Mouse (Mus musculus): ENCODE measurements at regions not wholly inside any gene's neighbourhood (a gene's known extent, or its start where the extent isn't known, plus 50 kb on each side); places are given as distances from the start of the nearest gene placed in this dataset.
"Not testable (repeated sequence)": the region's sequence is repeated elsewhere in the genome, so short reads cannot be mapped to it uniquely, and the experiment has no call there.

- Histone ChIP-seq H3K36me3 (no peaks in the 10 kb centered on the region), H3K27ac (replicated peaks) (no peak overlapping the region), H3K27me3 (no peaks in the 10 kb centered on the region), H3K4me2 (replicated peaks) (no peak overlapping the region), H3K9ac (replicated peaks) (no peak overlapping the region), H3K4me1 (no peaks in the 10 kb centered on the region), H3K4me3 (no peak overlapping the region), H3K9me3 (no peaks in the 10 kb centered on the region)
- ATAC-seq (ENCODE audit: low FRiP score, low read depth) = no peak
- 80% methylated on average over 6 of the region's 6 CpGs for WGBS
Measured at GRCm38 (mm10) chr1:194426293-194426692, 191.7 kb upstream of the Plxna2 start.

GRCm38 (mm10) chr1:194424201-194424600 is 193.8 kb upstream of the Plxna2 start:
- Histone ChIP-seq H3K9me3 (no peaks in the 10 kb centered on the region), H3K4me2 (replicated peaks) (no peak overlapping the region), H3K9ac (replicated peaks) (no peak overlapping the region), H3K27me3 (no peaks in the 10 kb centered on the region), H3K4me1 (no peaks in the 10 kb centered on the region; the same call in 1 of the 2 replicates), H3K36me3 (no peaks in the 10 kb centered on the region), H3K4me3 (no peak overlapping the region), H3K27ac (replicated peaks) (no peak overlapping the region)
- WGBS = 93% methylated on average over 2 of the region's 2 CpGs
- no peak for ATAC-seq (ENCODE audit: low FRiP score, low read depth)

GRCm38 (mm10) chr1:194412193-194412592 is 205.8 kb upstream of the Plxna2 start:
- 80% methylated on average over 5 of the region's 5 CpGs for WGBS
- H3K9ac ChIP-seq (replicated peaks) = no peak overlapping the region
- H3K9me3 ChIP-seq = no peaks in the 10 kb centered on the region
- no peaks in the 10 kb centered on the region for H3K36me3 ChIP-seq
- no peak overlapping the region for H3K27ac ChIP-seq (replicated peaks)
- no peak for ATAC-seq (ENCODE audit: low FRiP score, low read depth)
- H3K4me1 ChIP-seq = no peaks in the 10 kb centered on the region
- no peak overlapping the region for H3K4me3 ChIP-seq
- H3K4me2 ChIP-seq (replicated peaks) = no peak overlapping the region
- no peaks in the 10 kb centered on the region for H3K27me3 ChIP-seq

GRCm38 (mm10) chr1:194411788-194412187 is 206.2 kb upstream of the Plxna2 start:
- no peak for ATAC-seq (ENCODE audit: low FRiP score, low read depth)
- no peak overlapping the region for H3K27ac ChIP-seq (replicated peaks)
- H3K36me3 ChIP-seq = no peaks in the 10 kb centered on the region
- no peak overlapping the region for H3K4me3 ChIP-seq
- no peaks in the 10 kb centered on the region for H3K4me1 ChIP-seq
- 87% methylated on average over 2 of the region's 2 CpGs for WGBS
- H3K4me2 ChIP-seq (replicated peaks) = no peak overlapping the region
- no peaks in the 10 kb centered on the region for H3K9me3 ChIP-seq
- no peaks in the 10 kb centered on the region for H3K27me3 ChIP-seq
- H3K9ac ChIP-seq (replicated peaks) = no peak overlapping the region

GRCm38 (mm10) chr1:194399281-194399680 is 218.7 kb upstream of the Plxna2 start:
- Histone ChIP-seq H3K27me3 (no peaks in the 10 kb centered on the region), H3K9ac (replicated peaks) (no peak overlapping the region), H3K4me2 (replicated peaks) (no peak overlapping the region), H3K9me3 (no peaks in the 10 kb centered on the region), H3K27ac (replicated peaks) (no peak overlapping the region), H3K36me3 (no peaks in the 10 kb centered on the region), H3K4me1 (no peaks in the 10 kb centered on the region), H3K4me3 (no peak overlapping the region)
- ATAC-seq (ENCODE audit: low FRiP score, low read depth) = no peak

GRCm38 (mm10) chr1:194396754-194397460 is 221.1 kb upstream of the Plxna2 start:
- Histone ChIP-seq H3K36me3 (no peaks in the 10 kb centered on the region), H3K4me3 (no peak overlapping the region), H3K4me1 (no peaks in the 10 kb centered on the region), H3K9me3 (no peaks in the 10 kb centered on the region), H3K4me2 (replicated peaks) (no peak overlapping the region), H3K27ac (replicated peaks) (no peak overlapping the region), H3K9ac (replicated peaks) (no peak overlapping the region), H3K27me3 (no peaks in the 10 kb centered on the region)
- WGBS = 85% methylated on average over 4 of the region's 4 CpGs
- no peak for ATAC-seq (ENCODE audit: low FRiP score, low read depth)

- Histone ChIP-seq H3K9me3 (no peaks in the 10 kb centered on the region), H3K4me1 (no peaks in the 10 kb centered on the region), H3K9ac (replicated peaks) (no peak overlapping the region), H3K27ac (replicated peaks) (no peak overlapping the region), H3K4me2 (replicated peaks) (no peak overlapping the region), H3K27me3 (no peaks in the 10 kb centered on the region), H3K4me3 (no peak overlapping the region), H3K36me3 (no peaks in the 10 kb centered on the region)
- WGBS = 29% methylated on average over 3 of the region's 3 CpGs
- ATAC-seq (ENCODE audit: low FRiP score, low read depth) = no peak
Measured at GRCm38 (mm10) chr1:194393720-194394119, 224.3 kb upstream of the Plxna2 start.

- Histone ChIP-seq H3K36me3 (no peaks in the 10 kb centered on the region), H3K27ac (replicated peaks) (no peak overlapping the region), H3K4me2 (replicated peaks) (no peak overlapping the region), H3K27me3 (no peaks in the 10 kb centered on the region), H3K4me3 (no peak overlapping the region), H3K9ac (replicated peaks) (no peak overlapping the region), H3K9me3 (no peaks in the 10 kb centered on the region), H3K4me1 (no peaks in the 10 kb centered on the region)
- 80% methylated on average over 2 of the region's 2 CpGs for WGBS
- ATAC-seq (ENCODE audit: low FRiP score, low read depth) = no peak
Measured at GRCm38 (mm10) chr1:194390202-194390601, 227.8 kb upstream of the Plxna2 start.

GRCm38 (mm10) chr1:194378135-194378534 is 239.9 kb upstream of the Plxna2 start:
- Histone ChIP-seq H3K4me3 (no peak overlapping the region), H3K4me2 (replicated peaks) (no peak overlapping the region), H3K9me3 (no peaks in the 10 kb centered on the region), H3K9ac (replicated peaks) (no peak overlapping the region), H3K4me1 (no peaks in the 10 kb centered on the region), H3K36me3 (no peaks in the 10 kb centered on the region), H3K27me3 (no peaks in the 10 kb centered on the region), H3K27ac (replicated peaks) (no peak overlapping the region)
- 64% methylated on average over 1 of the region's 1 CpGs for WGBS
- ATAC-seq (ENCODE audit: low FRiP score, low read depth) = no peak

GRCm38 (mm10) chr1:194373511-194373910 is 244.5 kb upstream of the Plxna2 start:
- not testable (repeated sequence) for H3K27ac ChIP-seq (replicated peaks); H3K27me3 ChIP-seq; H3K9ac ChIP-seq (replicated peaks); ATAC-seq (ENCODE audit: low FRiP score, low read depth); H3K9me3 ChIP-seq; H3K36me3 ChIP-seq; H3K4me1 ChIP-seq; H3K4me2 ChIP-seq (replicated peaks); H3K4me3 ChIP-seq
- 97% methylated on average over 4 of the region's 4 CpGs for WGBS

GRCm38 (mm10) chr1:194363917-194364316 is 254.1 kb upstream of the Plxna2 start:
- Histone ChIP-seq H3K36me3 (no peaks in the 10 kb centered on the region), H3K4me3 (no peak overlapping the region), H3K9me3 (no peaks in the 10 kb centered on the region), H3K9ac (replicated peaks) (no peak overlapping the region), H3K4me1 (peaks cover 5% of the 10 kb centered on the region; the same call in 1 of the 2 replicates), H3K27ac (replicated peaks) (no peak overlapping the region), H3K27me3 (no peaks in the 10 kb centered on the region), H3K4me2 (replicated peaks) (no peak overlapping the region)
- no peak for ATAC-seq (ENCODE audit: low FRiP score, low read depth)
- WGBS = 80% methylated on average over 5 of the region's 5 CpGs

GRCm38 (mm10) chr1:194363129-194363768 is 254.8 kb upstream of the Plxna2 start:
- WGBS = 14% methylated on average over 1 of the region's 1 CpGs
- Histone ChIP-seq H3K4me3 (no peak overlapping the region), H3K9ac (replicated peaks) (no peak overlapping the region), H3K36me3 (no peaks in the 10 kb centered on the region), H3K27me3 (no peaks in the 10 kb centered on the region), H3K9me3 (no peaks in the 10 kb centered on the region), H3K4me1 (peaks cover 5% of the 10 kb centered on the region; the same call in 1 of the 2 replicates), H3K4me2 (replicated peaks) (no peak overlapping the region), H3K27ac (replicated peaks) (peak overlapping the region; percentile 42; the same call in 1 of the 2 replicates)
- ATAC-seq (ENCODE audit: low FRiP score, low read depth) = peak; percentile 75

All from midbrain, embryonic 12.5 days (tissue).